Mouse (Mus musculus) midbrain, embryonic 11.5 days (tissue): ENCODE data around the gene Pth1r. TPM values are rescaled to one million over a fixed set of nuclear protein-coding genes. Genes with fewer than 3 reads are reported as not detected.

ENCODE experiments used
- ATAC-seq: fragments of 200-750 bp; cut with Nextera tagmentation; 2 replicates; pipeline ENCODE4 v1.8.0; 2017; ENCODE audit warnings: moderate TSS enrichment, moderate library complexity; ENCODE audit not compliant: low FRiP score
- DNase-seq: peaks from one replicate; pipeline ENCODE4 v3.0.0; 2015; ENCODE audit warnings: low spot score; ENCODE audit errors: missing footprints
- H3K27ac ChIP-seq: fragments of 300-500 bp; sonication (generic); 2 replicates; pipeline ENCODE4 v1.5.1; 2014; ENCODE audit warnings: low read depth, low read length
- H3K27me3 ChIP-seq: fragments of 300-500 bp; sonication (generic); 2 replicates; pipeline ENCODE4 v1.6.1; 2014; ENCODE audit warnings: mild to moderate bottlenecking, low read length, moderate library complexity, mixed read lengths; ENCODE audit not compliant: control insufficient read depth, insufficient read depth
- H3K36me3 ChIP-seq: fragments of 300-500 bp; sonication (generic); 2 replicates; pipeline ENCODE4 v1.6.1; 2014; ENCODE audit warnings: mild to moderate bottlenecking, low read length, moderate library complexity, mixed read lengths; ENCODE audit not compliant: control insufficient read depth, insufficient read depth
- H3K4me1 ChIP-seq: fragments of 300-500 bp; sonication (generic); 2 replicates; pipeline ENCODE4 v1.6.1; 2014; ENCODE audit warnings: low read length; ENCODE audit not compliant: control insufficient read depth, insufficient read depth
- H3K4me2 ChIP-seq: fragments of 300-500 bp; sonication (generic); 2 replicates; pipeline ENCODE4 v1.6.1; 2014; ENCODE audit warnings: mild to moderate bottlenecking, moderate library complexity
- H3K4me3 ChIP-seq: fragments of 300-500 bp; sonication (generic); 2 replicates; pipeline ENCODE4 v1.5.1; 2014; ENCODE audit warnings: low read depth, low read length
- H3K9ac ChIP-seq: fragments of 300-500 bp; sonication (generic); 2 replicates; pipeline ENCODE4 v1.6.1; 2014; ENCODE audit warnings: low read length
- H3K9me3 ChIP-seq: fragments of 300-500 bp; sonication (generic); 2 replicates; pipeline ENCODE4 v1.6.1; 2016; ENCODE audit warnings: low read length; ENCODE audit not compliant: control insufficient read depth
- WGBS: fragments of 180-500 bp; shearing (Covaris S2); extraction: QIAGEN DNeasy Blood & Tissue Kit; methylation state at CpG from one replicate; pipeline ENCODE4 v1.1.7; 2014; 5-methylcytosine and 5-hydroxymethylcytosine counted together
- polyA plus RNA-seq: library from polyadenylated mRNA; unstranded; fragments of >200 nt; fragmentation: Nextera tagmentation; extraction: Ambion mirVana; gene quantifications from 2 replicates; pipeline ENCODE4 v1.2.1, GENCODE M21; 2014

Gene Pth1r
- polyA plus RNA-seq, 1 experiment from 2014 or later: 20.3 TPM

DNA sequence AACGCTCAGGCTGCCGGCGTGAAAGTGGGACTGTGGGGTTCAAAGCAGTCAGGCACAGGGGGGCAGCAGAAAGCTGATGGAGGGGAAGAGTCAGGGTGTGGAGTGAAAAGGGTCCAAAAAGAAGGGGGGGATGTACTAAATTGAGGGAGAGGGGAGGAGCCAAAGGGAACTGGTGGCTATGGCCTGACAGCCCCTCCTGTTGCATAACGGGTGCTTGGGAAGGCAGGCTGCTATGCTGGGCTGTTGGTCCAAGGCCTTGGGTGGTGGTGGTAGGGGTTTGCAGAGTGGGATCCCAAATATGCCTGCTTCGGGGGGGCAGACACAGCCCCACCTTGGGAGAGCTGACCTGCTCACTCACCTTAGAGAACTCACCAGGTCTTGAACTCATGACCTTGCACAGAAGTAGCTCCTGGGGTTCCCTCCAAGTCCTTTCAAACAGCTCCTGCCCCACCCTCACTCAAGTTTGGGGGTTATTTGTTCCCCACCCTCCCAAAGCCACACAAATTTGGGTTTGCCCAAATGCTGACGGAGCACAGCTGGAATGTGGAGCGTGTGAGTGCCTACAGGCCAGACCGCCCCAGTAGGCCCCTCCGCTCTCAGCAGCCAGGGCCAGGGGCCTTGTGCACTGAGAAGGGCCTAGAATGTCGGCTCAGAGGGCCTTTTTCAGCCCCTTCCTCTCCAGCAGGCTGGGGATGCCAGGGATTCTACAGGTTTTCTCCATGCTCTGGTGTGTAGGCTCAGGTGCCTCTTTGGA, 28.5 kb upstream of the Pth1r start:
- no peak for DNase-seq
- Histone ChIP-seq H3K9me3 (no peaks in the 10 kb centered on the region), H3K4me1 (no peaks in the 10 kb centered on the region), H3K36me3 (no peaks in the 10 kb centered on the region), H3K27ac (no peak overlapping the region), H3K4me2 (no peak overlapping the region), H3K27me3 (no peaks in the 10 kb centered on the region), H3K4me3 (no peak overlapping the region), H3K9ac (no peak overlapping the region)
- WGBS: 85% methylated on average over 10 of the region's 10 CpGs
- no peak for ATAC-seq

GRCm38 (mm10) chr9:110774403-110775268, 27.7 kb upstream of the Pth1r start:
- Histone ChIP-seq H3K36me3 (no peaks in the 10 kb centered on the region), H3K27me3 (no peaks in the 10 kb centered on the region), H3K9me3 (no peaks in the 10 kb centered on the region), H3K4me1 (no peaks in the 10 kb centered on the region), H3K27ac (no peak overlapping the region), H3K4me3 (no peak overlapping the region), H3K9ac (no peak overlapping the region), H3K4me2 (no peak overlapping the region)
- DNase-seq (no peak), ATAC-seq (no peak)
- WGBS: 77% methylated on average over 15 of the region's 15 CpGs

DNA sequence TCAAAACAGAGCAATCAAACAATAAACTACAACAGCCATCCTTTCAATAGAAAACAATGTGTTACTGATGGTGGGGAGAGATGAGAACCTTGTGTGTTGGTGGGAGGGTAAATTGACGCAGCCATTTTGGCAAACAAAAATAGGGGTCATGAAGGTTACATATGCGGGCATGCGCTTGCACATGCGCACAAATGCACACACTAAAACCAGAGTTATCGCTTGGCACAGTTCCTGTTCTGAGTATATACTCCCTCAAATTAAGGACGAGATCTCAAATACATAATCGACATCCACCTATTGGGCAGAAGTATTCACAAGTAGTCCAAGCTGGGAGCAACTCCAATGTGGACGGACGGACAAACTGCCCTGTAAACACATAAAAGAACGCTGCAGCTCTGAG, 25.4 kb upstream of the Pth1r start:
- DNase-seq (no peak), ATAC-seq (no peak)
- Histone ChIP-seq H3K4me3 (no peak overlapping the region), H3K9ac (no peak overlapping the region), H3K4me1 (no peaks in the 10 kb centered on the region), H3K27me3 (no peaks in the 10 kb centered on the region), H3K36me3 (no peaks in the 10 kb centered on the region), H3K4me2 (no peak overlapping the region), H3K9me3 (no peaks in the 10 kb centered on the region), H3K27ac (no peak overlapping the region)
- WGBS: 95% methylated on average over 10 of the region's 10 CpGs

GRCm38 (mm10) chr9:110763405-110763804, 16.5 kb upstream of the Pth1r start:
- Histone ChIP-seq H3K27ac (no peak overlapping the region), H3K4me2 (no peak overlapping the region), H3K27me3 (no peaks in the 10 kb centered on the region), H3K9ac (no peak overlapping the region), H3K4me3 (no peak overlapping the region), H3K36me3 (no peaks in the 10 kb centered on the region), H3K9me3 (no peaks in the 10 kb centered on the region), H3K4me1 (no peaks in the 10 kb centered on the region)
- 58% methylated on average over 2 of the region's 2 CpGs for WGBS
- no peak for DNase-seq
- ATAC-seq: no peak

- ATAC-seq (no peak), DNase-seq (peak; percentile 47)
- Histone ChIP-seq H3K36me3 (no peaks in the 10 kb centered on the region), H3K4me2 (no peak overlapping the region), H3K27me3 (no peaks in the 10 kb centered on the region), H3K9me3 (no peaks in the 10 kb centered on the region), H3K27ac (no peak overlapping the region), H3K9ac (no peak overlapping the region), H3K4me3 (no peak overlapping the region), H3K4me1 (no peaks in the 10 kb centered on the region)
- 82% methylated on average over 10 of the region's 10 CpGs for WGBS
Measured at GRCm38 (mm10) chr9:110762763-110763162, 15.8 kb upstream of the Pth1r start.

GRCm38 (mm10) chr9:110760886-110761285, 13.9 kb upstream of the Pth1r start:
- Histone ChIP-seq H3K36me3 (no peaks in the 10 kb centered on the region), H3K9ac (no peak overlapping the region), H3K4me2 (no peak overlapping the region), H3K27ac (no peak overlapping the region), H3K4me3 (no peak overlapping the region), H3K4me1 (no peaks in the 10 kb centered on the region), H3K27me3 (no peaks in the 10 kb centered on the region), H3K9me3 (no peaks in the 10 kb centered on the region)
- ATAC-seq: no peak
- WGBS: 93% methylated on average over 8 of the region's 8 CpGs
- DNase-seq: peak; percentile 72

DNA sequence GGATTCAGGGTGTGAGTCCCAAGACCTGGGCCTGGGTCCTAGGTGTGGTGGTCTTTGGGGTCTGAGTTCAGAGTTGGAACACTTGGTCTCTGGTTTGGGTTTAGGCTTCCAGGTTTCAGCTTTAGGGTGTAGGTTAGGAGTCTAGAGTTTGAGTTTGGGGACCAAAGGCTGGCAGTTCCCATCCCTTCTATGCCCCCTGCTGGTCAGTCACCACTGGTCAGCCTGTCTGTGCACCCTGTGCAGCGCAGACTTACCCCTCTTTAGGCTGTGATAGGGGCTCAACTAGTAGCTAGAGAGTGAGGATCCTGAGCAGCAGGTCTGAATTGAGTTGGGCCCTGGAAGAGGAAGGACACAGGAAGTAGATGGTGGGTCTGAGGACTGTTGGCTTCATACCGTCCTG, 12.3 kb upstream of the Pth1r start:
- no peak for ATAC-seq
- Histone ChIP-seq H3K4me3 (no peak overlapping the region), H3K9ac (no peak overlapping the region), H3K4me1 (no peaks in the 10 kb centered on the region), H3K27me3 (no peaks in the 10 kb centered on the region), H3K9me3 (no peaks in the 10 kb centered on the region), H3K4me2 (no peak overlapping the region), H3K27ac (no peak overlapping the region), H3K36me3 (no peaks in the 10 kb centered on the region)
- WGBS: 63% methylated on average over 2 of the region's 2 CpGs
- peak; percentile 88 for DNase-seq

DNA sequence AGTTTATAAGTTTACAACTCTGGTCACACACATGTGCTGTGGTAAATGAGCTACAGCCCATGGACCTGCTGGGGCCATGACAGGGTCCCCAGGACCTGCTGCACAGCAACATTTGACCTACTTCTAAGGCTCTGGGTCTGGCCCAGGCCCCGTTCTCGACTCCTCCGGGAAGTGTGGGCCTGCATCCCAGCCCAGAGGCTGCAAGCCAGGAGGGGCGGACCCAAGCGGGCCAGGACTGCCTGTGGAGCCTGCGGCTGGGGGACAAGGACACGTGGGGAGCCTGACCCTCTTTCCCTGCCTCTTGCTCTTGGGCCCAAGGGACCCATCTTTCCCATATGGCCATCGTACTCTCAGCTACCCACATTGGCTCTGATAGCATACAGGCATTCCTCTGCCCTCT, 11.7 kb upstream of the Pth1r start:
- Histone ChIP-seq H3K27ac (no peak overlapping the region), H3K9ac (no peak overlapping the region), H3K27me3 (no peaks in the 10 kb centered on the region), H3K9me3 (no peaks in the 10 kb centered on the region), H3K4me3 (no peak overlapping the region), H3K4me1 (no peaks in the 10 kb centered on the region), H3K36me3 (no peaks in the 10 kb centered on the region), H3K4me2 (no peak overlapping the region)
- DNase-seq (peak; percentile 64), ATAC-seq (no peak)
- 70% methylated on average over 8 of the region's 8 CpGs for WGBS

DNA sequence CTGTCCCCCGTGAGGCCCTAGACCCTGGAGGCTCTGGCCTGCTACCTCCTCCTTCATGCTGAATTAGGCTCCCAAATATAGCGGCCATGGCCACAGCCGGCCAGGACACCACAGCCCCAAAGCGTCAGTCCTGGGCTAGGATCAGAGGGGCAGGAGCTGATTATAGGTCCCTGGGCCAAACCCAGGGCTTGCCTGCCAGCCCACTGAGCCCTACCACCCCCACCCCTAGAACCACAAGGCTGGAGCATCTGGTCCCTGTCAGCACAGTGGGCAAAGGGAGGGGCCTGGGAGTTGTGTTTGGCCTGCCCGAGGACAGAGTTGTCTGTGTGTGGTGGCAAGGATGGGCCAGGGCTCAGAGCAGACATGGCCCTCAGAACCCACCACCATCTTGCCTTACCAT, 10.9 kb upstream of the Pth1r start:
- peak; percentile 37 for DNase-seq
- 87% methylated on average over 5 of the region's 5 CpGs for WGBS
- no peaks in the 10 kb centered on the region for H3K36me3 ChIP-seq
- no peak overlapping the region for H3K27ac ChIP-seq
- no peak overlapping the region for H3K4me2 ChIP-seq
- no peak overlapping the region for H3K9ac ChIP-seq
- 0 out of 2 replicates have a peak, but pooled peaks cover 2% of the 10 kb centered on the region for H3K4me1 ChIP-seq
- H3K9me3 ChIP-seq: no peaks in the 10 kb centered on the region
- no peaks in the 10 kb centered on the region for H3K27me3 ChIP-seq
- no peak for ATAC-seq
- H3K4me3 ChIP-seq: no peak overlapping the region
